Mouse (Mus musculus) WW6 (cell line): ENCODE measurements around the gene Ppp1r8.

Experiments used
- DNase-seq: peaks from one replicate; pipeline ENCODE4 v3.0.0-alpha.2; 2013; ENCODE audit warnings: low read depth, low spot score

Ppp1r8 gene

GRCm38 (mm10) chr4:132842970-132843704, at the start of gene Ppp1r8:
TSS of gene Ppp1r8 (minus strand) at chr4:132843169.
- peak; percentile 96 for DNase-seq

- DNase-seq = no peak
Measured at GRCm38 (mm10) chr4:132884844-132885374, 41.9 kb upstream of the Ppp1r8 start.

GRCm38 (mm10) chr4:132884064-132884843, 41.3 kb upstream of the Ppp1r8 start, which contains the start of gene Stx12:
TSS of gene Stx12 (minus strand) at chr4:132884509.
- DNase-seq = peak; percentile 77

- no peak for DNase-seq
Measured at GRCm38 (mm10) chr4:132883561-132884063, 40.6 kb upstream of the Ppp1r8 start.

- no peak for DNase-seq
Measured at GRCm38 (mm10) chr4:132874363-132875097, 31.6 kb upstream of the Ppp1r8 start.

- no peak for DNase-seq
Measured at GRCm38 (mm10) chr4:132873481-132874362, 30.8 kb upstream of the Ppp1r8 start.

- DNase-seq = no peak
Measured at GRCm38 (mm10) chr4:132871116-132871515, 28.1 kb upstream of the Ppp1r8 start.

- DNase-seq = no peak
Measured at GRCm38 (mm10) chr4:132864856-132865255, 21.9 kb upstream of the Ppp1r8 start.

- no peak for DNase-seq
Measured at GRCm38 (mm10) chr4:132863012-132863411, 20.0 kb upstream of the Ppp1r8 start.

- DNase-seq = no peak
Measured at GRCm38 (mm10) chr4:132860880-132861279, 17.9 kb upstream of the Ppp1r8 start.

- DNase-seq = no peak
Measured at GRCm38 (mm10) chr4:132843705-132844071, 719 bp upstream of the Ppp1r8 start.

GRCm38 (mm10) chr4:132842281-132842906, 575 bp downstream of the Ppp1r8 start:
- DNase-seq = no peak

GRCm38 (mm10) chr4:132841493-132841892, 1.5 kb downstream of the Ppp1r8 start:
- DNase-seq = no peak

- DNase-seq = peak; percentile 55
Measured at GRCm38 (mm10) chr4:132823614-132824366, 19.2 kb downstream of the Ppp1r8 start.

GRCm38 (mm10) chr4:132818442-132818841, 24.5 kb downstream of the Ppp1r8 start:
- no peak for DNase-seq

GRCm38 (mm10) chr4:132816855-132817254, 26.1 kb downstream of the Ppp1r8 start:
- no peak for DNase-seq

GRCm38 (mm10) chr4:132816404-132816803, 26.6 kb downstream of the Ppp1r8 start:
- DNase-seq = no peak

GRCm38 (mm10) chr4:132809621-132810020, 33.3 kb downstream of the Ppp1r8 start:
- no peak for DNase-seq
